Mouse (Mus musculus) heart, embryonic 10.5 days (tissue): ENCODE measurements around the gene Raet1d. TPM values are rescaled to one million over a fixed set of nuclear protein-coding genes. Genes with fewer than 3 reads are reported as not detected.
A peak's percentile ranks its signal among the peaks of the same experiment; 100 is the strongest.
"Not testable (repeated sequence)": the region's sequence is repeated elsewhere in the genome, so short reads cannot be mapped to it uniquely, and the experiment has no call there.

Experiments used
- DNase-seq: peaks from one replicate; pipeline ENCODE4 v3.0.0-alpha.2; 2017; ENCODE audit warnings: low spot score
- H3K27ac ChIP-seq: fragments of 300-500 bp; sonication (generic); 2 replicates; pipeline ENCODE4 v1.5.1; 2016; ENCODE audit warnings: mild to moderate bottlenecking
- H3K27me3 ChIP-seq: fragments of 300-500 bp; sonication (generic); 2 replicates; pipeline ENCODE4 v1.6.1; 2016; ENCODE audit warnings: mild to moderate bottlenecking; ENCODE audit not compliant: poor library complexity, insufficient read depth, severe bottlenecking
- H3K36me3 ChIP-seq: fragments of 300-500 bp; sonication (generic); 2 replicates; pipeline ENCODE4 v1.6.1; 2016; ENCODE audit warnings: mild to moderate bottlenecking, moderate library complexity
- H3K4me1 ChIP-seq: fragments of 300-500 bp; sonication (generic); 2 replicates; pipeline ENCODE4 v1.6.1; 2016; ENCODE audit warnings: mild to moderate bottlenecking
- H3K4me3 ChIP-seq: fragments of 300-500 bp; sonication (generic); 2 replicates; pipeline ENCODE4 v1.5.1; 2016; ENCODE audit warnings: mild to moderate bottlenecking, moderate library complexity
- H3K9me3 ChIP-seq: fragments of 300-500 bp; sonication (generic); 2 replicates; pipeline ENCODE4 v1.6.1; 2016; ENCODE audit warnings: mild to moderate bottlenecking, moderate library complexity
- WGBS: fragments of 180-500 bp; shearing (Covaris S2); methylation state at CpG from one replicate; pipeline ENCODE4 v1.1.7; 2016; 5-methylcytosine and 5-hydroxymethylcytosine counted together
- polyA plus RNA-seq: library from polyadenylated mRNA; unstranded; fragments of >200 nt; fragmentation: Nextera tagmentation; extraction: Ambion mirVana; gene quantifications from 2 replicates; pipeline ENCODE4 v1.2.1, GENCODE M21; 2016

Raet1d gene
- 14.8 and 19.3 TPM in 2 replicates for polyA plus RNA-seq

DNA sequence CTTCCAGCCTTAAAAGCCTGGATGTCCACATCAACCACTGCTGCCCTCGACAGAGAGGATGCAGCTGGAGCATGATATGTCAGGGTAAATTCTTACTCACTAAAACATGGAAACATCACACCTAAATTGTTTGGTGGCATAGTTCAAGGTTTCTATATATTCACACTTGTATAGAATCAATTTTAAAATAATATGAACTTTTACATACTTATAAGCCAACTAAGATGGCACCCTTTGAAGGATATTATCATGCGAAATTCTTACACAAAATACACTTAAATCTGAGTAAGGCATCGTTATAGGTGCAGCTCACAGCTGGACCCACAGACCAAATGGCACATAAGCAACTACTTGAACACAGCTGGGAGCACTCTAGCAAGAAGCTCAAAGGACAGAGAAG, at the start of gene Raet1d:
TSS of gene Raet1d (plus strand) at position 301 of the 400 bp plus-strand sequence.
- not testable (repeated sequence) for H3K27ac ChIP-seq, H3K27me3 ChIP-seq, H3K9me3 ChIP-seq, H3K36me3 ChIP-seq, DNase-seq, H3K4me3 ChIP-seq, H3K4me1 ChIP-seq
- 67% methylated on average over 3 of the region's 3 CpGs for WGBS

DNA sequence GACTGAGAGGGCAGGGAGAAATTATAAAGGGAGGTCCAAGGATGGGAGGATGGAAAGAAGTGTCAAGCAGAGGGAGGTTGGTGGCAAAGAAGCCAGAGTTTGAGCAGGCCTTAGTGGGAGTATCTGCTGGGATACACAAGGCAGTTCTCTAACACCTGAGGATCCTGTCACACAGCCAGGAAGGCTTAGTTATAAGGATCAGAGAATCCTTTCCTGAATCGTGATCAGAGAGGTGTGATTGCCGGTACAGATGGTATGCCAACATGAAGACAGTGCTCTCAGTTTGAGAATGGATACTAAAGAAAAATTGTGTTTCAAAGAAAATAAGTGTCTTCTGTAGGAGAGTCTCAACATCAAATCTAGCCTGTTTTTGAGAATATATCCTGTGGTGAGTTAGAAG, 37.5 kb upstream of the Raet1d start:
- WGBS: 81% methylated on average over 2 of the region's 2 CpGs
- Histone ChIP-seq H3K9me3 (no peaks in the 10 kb centered on the region), H3K27me3 (no peaks in the 10 kb centered on the region), H3K27ac (no peak overlapping the region), H3K36me3 (no peaks in the 10 kb centered on the region), H3K4me3 (no peak overlapping the region), H3K4me1 (no peaks in the 10 kb centered on the region)
- DNase-seq: peak; percentile 22

DNA sequence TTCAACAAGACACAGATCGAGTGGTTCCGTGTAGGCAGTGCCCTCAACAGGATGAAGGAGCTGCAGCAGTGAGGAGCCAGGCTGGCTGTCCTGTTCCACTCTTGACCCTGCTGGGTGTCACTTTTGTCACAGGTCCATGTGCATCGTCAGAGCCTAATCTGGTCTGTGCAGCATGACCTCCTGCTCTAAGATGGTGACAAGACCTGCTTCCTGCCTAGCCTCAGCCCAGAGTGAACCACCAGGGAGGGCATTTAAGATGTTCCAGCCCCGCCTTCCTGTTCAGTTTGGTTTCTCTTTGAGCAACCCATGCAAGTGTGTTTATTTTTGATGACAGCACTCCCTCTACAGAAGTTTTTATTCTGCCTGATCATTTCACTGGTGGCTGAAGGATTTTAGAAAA, 14.6 kb upstream of the Raet1d start:
- H3K36me3 ChIP-seq, H3K9me3 ChIP-seq, H3K4me3 ChIP-seq, H3K27ac ChIP-seq, H3K4me1 ChIP-seq, H3K27me3 ChIP-seq: not testable (repeated sequence)
- peak; percentile 54 for DNase-seq
- WGBS: 52% methylated on average over 4 of the region's 4 CpGs

DNA sequence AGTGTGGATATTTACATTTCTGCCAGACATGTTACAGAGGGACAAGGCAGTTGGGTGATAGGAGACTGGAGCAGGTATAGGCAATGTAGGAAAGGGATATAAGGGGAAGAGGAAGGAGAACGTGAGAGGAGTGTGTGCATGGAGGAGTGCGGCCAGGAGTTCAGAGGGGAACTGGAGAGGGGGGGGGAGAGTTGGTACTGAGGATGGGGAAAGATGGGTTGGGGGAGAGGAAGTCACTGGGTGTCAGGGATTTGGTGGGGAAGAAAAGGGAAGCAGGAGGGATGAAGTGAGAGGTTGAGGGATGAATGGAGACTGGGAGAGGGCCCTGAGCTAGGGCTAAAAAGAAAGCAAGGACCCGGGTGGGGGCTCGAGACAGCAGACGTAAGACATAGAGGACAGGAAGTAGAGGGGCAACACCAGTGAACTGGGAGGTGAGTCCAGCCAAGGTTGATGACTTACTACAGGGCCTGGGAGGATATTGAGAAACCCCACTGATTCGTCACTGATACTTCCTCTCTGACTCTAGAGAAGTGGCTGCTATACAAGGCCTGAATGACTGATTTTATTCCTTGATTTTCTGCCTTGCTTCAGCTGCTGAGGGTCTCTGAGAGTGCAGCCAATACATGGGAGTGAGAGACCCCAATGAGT, 6.7 kb upstream of the Raet1d start:
- not testable (repeated sequence) for H3K9me3 ChIP-seq, DNase-seq, H3K27me3 ChIP-seq, H3K4me1 ChIP-seq, H3K36me3 ChIP-seq, H3K4me3 ChIP-seq, H3K27ac ChIP-seq
- WGBS: 75% methylated on average over 6 of the region's 6 CpGs

DNA sequence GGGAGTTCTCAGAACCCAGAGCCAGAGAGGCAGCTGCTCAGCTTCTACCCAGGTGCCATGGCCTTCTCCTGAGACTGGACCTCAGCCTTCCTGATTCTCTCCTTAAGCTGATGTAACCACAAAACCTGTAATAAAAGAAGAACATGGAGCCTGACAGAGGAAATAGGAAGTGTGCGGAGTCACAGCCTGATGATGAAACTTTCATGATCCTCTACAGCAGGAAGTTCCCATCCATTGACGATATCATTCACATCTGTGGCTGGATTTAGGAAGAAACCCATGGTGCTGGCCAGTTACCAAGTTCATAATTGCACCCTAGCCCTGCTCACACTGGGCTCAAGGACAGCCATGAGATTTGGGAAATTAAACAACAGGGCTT, 6.2 kb upstream of the Raet1d start:
- not testable (repeated sequence) for DNase-seq, H3K4me3 ChIP-seq, H3K27me3 ChIP-seq, H3K9me3 ChIP-seq, H3K4me1 ChIP-seq, H3K27ac ChIP-seq, H3K36me3 ChIP-seq
- 81% methylated on average over 2 of the region's 2 CpGs for WGBS

DNA sequence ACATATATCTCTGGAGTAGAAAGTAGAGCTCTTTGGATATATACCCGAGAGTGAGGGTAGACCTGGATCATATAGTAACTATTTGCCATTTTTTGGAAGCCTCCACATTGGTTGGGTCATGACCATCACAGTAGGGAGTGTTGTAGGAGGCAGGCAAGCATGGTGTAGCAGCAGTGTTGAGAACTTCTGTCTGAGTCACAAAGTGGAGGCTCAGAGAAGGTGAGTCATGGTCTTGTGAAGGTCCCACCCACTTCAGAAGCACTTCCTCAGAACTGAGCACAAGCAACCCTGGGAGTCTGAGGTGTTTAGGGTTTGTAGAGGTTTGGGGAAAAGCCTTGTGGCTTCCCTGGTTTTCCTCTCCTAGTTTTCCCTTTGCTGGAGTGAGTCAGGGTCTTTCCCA, 3.0 kb upstream of the Raet1d start:
- not testable (repeated sequence) for H3K27me3 ChIP-seq, H3K4me1 ChIP-seq, DNase-seq, H3K27ac ChIP-seq, H3K4me3 ChIP-seq, H3K36me3 ChIP-seq, H3K9me3 ChIP-seq
- 48% methylated on average over 1 of the region's 1 CpGs for WGBS

DNA sequence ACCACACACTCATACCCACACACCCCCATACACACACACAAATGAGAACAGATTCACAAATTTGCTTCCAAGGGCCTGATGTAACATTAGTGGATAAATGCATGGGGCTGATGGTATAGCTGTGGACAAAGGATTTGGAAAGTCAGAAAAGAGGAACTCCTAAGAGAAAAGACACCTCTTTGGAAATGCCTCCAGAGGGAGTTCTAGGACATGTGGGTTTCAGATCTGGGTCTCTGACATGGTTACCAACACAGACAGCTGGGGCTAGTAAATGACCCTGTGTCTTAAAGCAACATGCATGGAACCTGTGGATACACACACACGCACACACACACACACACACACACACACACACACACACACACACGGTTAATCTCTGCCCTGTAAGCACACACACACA, 605 bp downstream of the Raet1d start:
- H3K9me3 ChIP-seq, H3K4me1 ChIP-seq, DNase-seq, H3K27ac ChIP-seq, H3K36me3 ChIP-seq, H3K27me3 ChIP-seq, H3K4me3 ChIP-seq: not testable (repeated sequence)
- 42% methylated on average over 2 of the region's 2 CpGs for WGBS

DNA sequence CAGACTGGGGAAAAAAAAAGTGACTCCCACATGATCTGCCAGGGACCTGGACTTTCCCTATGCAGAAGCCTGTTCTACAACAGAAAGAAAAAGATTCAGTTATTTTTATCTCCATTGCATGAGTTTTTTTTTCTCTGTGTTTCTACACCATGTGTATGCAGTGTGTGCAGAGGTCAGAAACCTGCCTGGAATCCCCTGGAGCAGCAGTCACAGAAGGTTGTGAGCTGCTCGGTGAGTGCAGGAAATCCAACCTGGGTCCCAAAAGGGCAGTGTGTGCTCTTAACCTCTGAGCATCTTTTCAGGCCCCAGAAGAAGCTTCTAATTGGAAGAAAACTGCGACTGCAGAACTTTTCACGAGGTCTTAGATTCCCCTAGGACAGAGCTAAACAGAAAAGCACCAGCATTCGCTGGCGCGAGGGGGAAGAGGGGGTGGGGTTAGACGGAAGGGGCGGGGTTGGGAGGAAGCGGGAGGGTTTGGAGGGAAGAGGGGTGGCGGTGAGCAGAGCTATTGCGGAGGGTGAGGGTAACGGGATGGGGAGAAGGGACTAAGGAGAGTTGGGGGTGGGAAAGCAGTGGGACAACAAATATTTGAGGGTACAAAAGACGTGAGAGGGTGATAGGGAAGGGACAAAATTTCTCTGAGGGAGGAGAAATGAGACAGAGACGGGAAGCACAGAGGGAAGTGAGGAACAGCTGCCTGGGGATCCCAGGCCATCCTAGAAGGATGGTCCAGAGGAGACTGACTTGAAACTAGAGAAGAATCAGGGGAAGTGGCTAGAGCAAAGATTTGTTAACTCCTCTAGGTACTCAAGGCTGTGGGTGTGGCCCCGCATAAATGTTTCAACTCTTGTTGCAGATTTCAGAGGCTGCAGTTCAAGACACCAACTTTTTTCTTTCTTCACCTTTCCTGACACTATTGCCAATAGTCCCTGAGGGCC, 1.3 kb downstream of the Raet1d start:
- not testable (repeated sequence) for H3K4me1 ChIP-seq, H3K36me3 ChIP-seq, H3K27me3 ChIP-seq, H3K27ac ChIP-seq, DNase-seq, H3K9me3 ChIP-seq
- peak overlapping the region; percentile 41 for H3K4me3 ChIP-seq
- WGBS: 1% methylated on average over 11 of the region's 15 CpGs

DNA sequence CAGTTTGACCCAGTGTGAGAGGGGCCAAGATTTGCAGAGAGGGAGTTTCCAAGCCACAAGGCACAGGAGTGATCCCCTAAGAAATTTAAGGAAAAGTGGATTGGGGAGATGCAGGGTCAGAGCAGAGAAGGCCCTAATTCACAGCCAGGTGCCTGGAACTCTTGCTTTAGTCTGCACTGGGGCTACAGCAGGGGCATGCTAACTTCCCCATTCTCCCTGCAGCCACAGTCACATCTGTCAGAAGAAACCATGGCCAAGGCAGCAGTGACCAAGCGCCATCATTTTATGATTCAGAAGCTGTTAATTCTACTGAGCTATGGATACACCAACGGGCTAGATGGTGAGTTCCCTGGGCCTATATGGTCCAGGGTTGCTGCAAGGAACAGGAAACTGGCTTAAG, 2.1 kb downstream of the Raet1d start:
- not testable (repeated sequence) for H3K4me3 ChIP-seq, H3K9me3 ChIP-seq, H3K36me3 ChIP-seq, H3K27me3 ChIP-seq, H3K27ac ChIP-seq, DNase-seq, H3K4me1 ChIP-seq
- WGBS: 82% methylated on average over 2 of the region's 2 CpGs

DNA sequence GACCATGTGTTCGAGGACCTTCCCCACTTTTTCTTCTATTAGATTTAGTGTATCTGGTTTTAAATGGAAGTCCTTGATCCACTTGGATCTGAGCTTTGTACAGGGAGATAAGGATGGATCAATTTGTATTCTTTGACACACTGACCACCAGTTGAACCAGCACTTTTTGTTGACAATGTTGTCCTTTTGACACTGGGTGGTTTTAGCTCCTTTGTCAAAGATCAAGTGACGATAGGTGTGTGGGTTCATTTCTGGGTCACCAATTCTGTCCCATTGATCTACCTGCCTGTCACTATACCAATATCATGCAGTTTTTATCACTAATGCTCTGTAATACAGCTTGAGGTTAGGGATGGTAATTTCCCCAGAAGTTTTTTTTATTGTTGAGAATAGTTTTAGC, 4.6 kb downstream of the Raet1d start:
- not testable (repeated sequence) for DNase-seq, H3K4me3 ChIP-seq, H3K27me3 ChIP-seq, H3K4me1 ChIP-seq, H3K9me3 ChIP-seq, H3K27ac ChIP-seq, H3K36me3 ChIP-seq
- 78% methylated on average over 2 of the region's 2 CpGs for WGBS

DNA sequence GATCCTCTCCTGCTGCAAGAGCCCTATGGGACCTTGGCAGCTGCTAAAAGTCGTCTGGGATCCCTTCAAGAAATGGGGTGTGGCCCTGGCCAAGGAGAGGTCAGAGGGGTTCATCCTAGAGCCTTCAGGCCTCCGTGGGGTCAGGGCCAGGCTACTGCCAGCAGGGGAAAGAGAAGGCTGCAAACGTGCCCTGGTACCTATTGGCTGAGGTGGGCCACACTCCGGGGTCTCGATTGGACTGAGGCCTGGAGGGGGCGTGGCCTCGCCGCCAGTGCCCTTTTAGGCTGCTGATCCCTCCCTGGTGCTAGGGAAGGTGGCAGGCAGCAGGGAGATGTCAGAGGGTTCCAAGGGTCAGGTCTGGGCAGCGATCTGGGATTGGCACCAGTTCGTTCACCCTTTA, 20.9 kb downstream of the Raet1d start:
- H3K4me3 ChIP-seq, H3K27me3 ChIP-seq, H3K9me3 ChIP-seq, H3K4me1 ChIP-seq, H3K36me3 ChIP-seq, H3K27ac ChIP-seq: not testable (repeated sequence)
- DNase-seq: peak; percentile 65
- WGBS: 3% methylated on average over 5 of the region's 10 CpGs

DNA sequence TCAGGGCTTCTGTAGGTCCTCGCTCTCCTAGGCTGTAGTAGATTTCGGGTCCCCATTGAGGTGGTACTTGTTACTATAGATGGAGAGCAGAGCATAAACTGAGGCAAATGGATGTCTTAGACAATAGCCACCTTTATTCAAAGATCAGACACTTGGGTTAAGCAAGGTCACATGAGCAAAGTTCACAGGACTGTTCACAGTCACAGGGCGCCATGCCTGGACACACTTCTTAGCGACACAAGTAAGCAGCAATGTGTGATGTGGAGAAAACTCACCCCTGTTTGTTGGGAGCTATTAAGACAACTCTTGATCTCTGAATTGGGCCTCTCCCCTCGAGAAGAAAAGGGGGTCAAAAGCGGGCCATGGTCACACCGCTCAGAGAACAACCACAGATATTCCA, 29.8 kb downstream of the Raet1d start:
- H3K36me3 ChIP-seq, H3K27me3 ChIP-seq, H3K4me1 ChIP-seq, H3K4me3 ChIP-seq, H3K27ac ChIP-seq, H3K9me3 ChIP-seq: not testable (repeated sequence)
- WGBS: 83% methylated on average over 7 of the region's 7 CpGs
- DNase-seq: peak; percentile 72

DNA sequence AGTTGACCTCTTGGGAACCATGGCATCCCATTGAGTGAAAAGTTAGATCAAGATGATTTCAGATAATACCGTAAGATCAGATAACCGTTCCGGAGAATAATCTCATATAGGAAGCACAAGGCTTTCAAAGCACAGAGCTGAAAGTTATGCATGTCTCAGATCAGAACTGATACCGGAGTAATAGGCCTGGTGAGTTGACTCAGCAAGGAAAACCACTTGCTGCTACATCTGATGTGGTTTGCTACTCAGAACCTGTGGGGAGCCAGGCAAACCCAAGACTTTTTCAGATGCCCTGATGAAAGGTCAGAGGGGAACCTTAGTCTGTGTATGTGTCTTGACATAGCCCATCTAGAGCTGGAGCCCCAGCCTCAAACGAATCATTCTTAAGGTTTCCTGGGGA, 31.3 kb downstream of the Raet1d start:
- not testable (repeated sequence) for H3K36me3 ChIP-seq, H3K4me1 ChIP-seq, H3K9me3 ChIP-seq, H3K4me3 ChIP-seq, H3K27me3 ChIP-seq, DNase-seq, H3K27ac ChIP-seq
- WGBS: 83% methylated on average over 4 of the region's 5 CpGs
